Mouse (Mus musculus) megakaryocyte, embryonic 14.5 days (primary cell): ENCODE measurements around the gene Dapk3.

Source experiments
- FLI1 ChIP-seq: IDR thresholded peaks from 2 replicates; pipeline ENCODE4 v1.6.1; 2012; ENCODE audit warnings: low read length, inconsistent platforms, mixed read lengths
- GATA1 ChIP-seq: IDR thresholded peaks from 3 replicates; pipeline ENCODE4 v1.6.1; 2012; ENCODE audit warnings: mixed read lengths, low read length, inconsistent platforms, borderline replicate concordance

- no peak for TF ChIP-seq GATA1
- no peak for TF ChIP-seq FLI1
Measured at GRCm38 (mm10) chr10:81167200-81168086, 15.4 kb upstream of the Dapk3 start, which contains the start of gene Pias4.
